Mouse (Mus musculus) heart, postnatal 4 days (tissue): ENCODE data around the gene Amotl1. TPM values are rescaled to one million over a fixed set of nuclear protein-coding genes. Genes with fewer than 3 reads are reported as not detected.

Experiments used
- DNase-seq: peaks from one replicate; pipeline ENCODE4 v3.0.0; 2021
- total RNA-seq, 2 experiments: library from RNA; stranded (reverse); gene quantifications; 2 replicates each; pipeline ENCODE4 v1.2.3; 2021

Amotl1 gene
- total RNA-seq, 2 experiments from 2014 or later = 60.5 TPM

DNA sequence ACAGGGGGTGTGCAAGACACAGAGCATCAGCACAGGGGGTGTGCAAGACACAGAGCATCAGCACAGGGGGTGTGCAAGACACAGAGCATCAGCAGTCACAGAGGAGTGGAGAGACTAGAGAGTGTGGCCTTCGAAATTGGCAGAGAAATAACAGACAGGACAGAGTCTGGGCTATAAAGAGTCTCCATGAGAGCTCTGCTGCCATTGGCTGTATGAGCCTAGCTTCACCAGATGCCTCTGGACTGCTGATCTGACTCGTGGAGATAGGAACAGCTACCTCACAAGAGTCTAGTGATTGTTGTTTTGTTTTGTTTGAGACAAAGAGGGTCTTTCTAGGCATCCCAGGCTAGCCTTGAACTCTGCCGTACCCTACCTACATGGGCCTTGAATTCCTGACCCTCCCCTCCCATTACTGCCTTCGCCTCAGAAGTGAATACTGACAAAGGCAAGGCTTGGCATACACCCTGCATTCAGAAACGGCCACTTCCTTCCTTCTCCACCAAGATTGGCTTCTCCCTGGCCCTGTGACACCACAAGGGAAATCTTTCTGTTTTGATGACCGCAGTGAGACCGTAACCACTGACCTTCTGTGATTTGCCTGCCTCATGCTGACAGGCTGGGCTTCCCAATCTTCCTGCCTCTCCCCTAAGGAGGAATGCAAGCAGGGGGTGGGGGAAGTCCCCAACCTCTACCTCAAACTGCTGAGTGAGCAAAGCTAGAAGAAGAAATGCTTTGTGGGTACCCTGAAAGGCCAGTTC, 3.4 kb downstream of the Amotl1 start:
- DNase-seq = peak; percentile 54

GRCm38 (mm10) chr9:14636244-14636643, 8.6 kb downstream of the Amotl1 start:
- no peak for DNase-seq

- DNase-seq = no peak
These were observed 9.3 kb downstream of the Amotl1 start for GRCm38 (mm10) chr9:14635551-14635950.

DNA sequence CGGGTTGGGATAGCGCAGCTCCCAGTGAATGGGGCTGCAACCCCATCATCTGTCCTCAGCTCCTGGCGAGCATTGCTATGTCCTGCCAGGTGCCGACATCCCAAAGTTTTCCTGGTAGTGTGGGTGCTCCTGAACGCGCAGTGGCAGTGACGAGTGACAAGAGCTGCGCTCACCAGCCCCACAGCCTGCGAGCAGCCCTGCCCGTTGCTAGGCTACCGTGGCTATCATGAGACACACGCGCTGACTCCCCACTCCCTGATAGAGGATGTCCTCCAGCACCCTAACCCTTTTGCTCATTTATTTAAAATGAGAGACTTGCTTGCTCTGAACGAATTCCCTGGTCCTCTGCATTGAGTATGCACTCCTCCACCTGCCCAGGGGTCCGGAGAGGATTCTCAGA, 10.7 kb downstream of the Amotl1 start:
- no peak for DNase-seq

GRCm38 (mm10) chr9:14632365-14633163, 12.3 kb downstream of the Amotl1 start:
- no peak for DNase-seq

DNA sequence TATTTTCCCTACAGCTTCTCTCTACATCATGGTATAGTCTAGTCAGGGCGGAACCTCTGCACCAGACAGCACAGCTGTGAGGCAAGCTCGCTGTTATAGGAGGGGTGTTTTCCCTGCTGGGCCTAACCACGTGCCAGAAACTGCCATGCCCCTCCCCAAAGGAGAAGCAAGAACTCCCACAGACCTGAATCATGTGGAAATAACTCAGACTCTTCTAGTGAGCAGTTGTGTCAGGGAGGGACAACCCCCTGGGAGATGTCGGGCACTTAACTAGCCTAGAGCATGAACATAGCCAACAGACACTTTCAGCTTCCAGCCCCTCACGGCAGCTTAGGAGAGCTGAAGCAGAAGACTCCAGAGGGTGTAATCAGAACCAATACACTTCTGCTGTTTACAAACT, 13.1 kb downstream of the Amotl1 start:
- peak; percentile 36 for DNase-seq

- no peak for DNase-seq
These were observed 17.3 kb downstream of the Amotl1 start for GRCm38 (mm10) chr9:14627525-14627924.

- no peak for DNase-seq
These were observed 18.9 kb downstream of the Amotl1 start for GRCm38 (mm10) chr9:14625961-14626360.

- peak; percentile 59 for DNase-seq
These were observed 19.8 kb downstream of the Amotl1 start for GRCm38 (mm10) chr9:14625024-14625423.

GRCm38 (mm10) chr9:14623928-14624327, 20.9 kb downstream of the Amotl1 start:
- DNase-seq = no peak

DNA sequence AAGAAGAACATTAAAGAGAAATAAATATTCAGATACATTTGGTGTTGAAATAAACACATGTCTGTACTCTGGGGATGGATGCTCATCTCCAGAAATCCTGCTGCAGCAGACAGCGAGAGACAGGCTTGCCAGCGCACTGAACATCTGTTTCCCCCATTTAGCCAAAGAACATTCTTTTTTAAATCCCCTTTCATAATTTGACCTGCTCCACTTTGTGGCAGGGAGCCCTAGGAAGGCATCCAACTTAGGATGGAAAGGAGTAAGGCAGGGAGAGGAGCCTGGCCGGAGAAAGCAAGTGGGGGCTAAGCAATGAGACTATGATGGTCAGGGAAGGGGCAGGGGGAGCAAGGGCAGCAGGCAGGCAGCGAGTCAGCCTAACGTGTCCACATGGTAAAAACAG, 21.6 kb downstream of the Amotl1 start:
- no peak for DNase-seq

GRCm38 (mm10) chr9:14622848-14623247, 22.0 kb downstream of the Amotl1 start:
- DNase-seq = no peak

GRCm38 (mm10) chr9:14620107-14620506, 24.7 kb downstream of the Amotl1 start:
- no peak for DNase-seq

DNA sequence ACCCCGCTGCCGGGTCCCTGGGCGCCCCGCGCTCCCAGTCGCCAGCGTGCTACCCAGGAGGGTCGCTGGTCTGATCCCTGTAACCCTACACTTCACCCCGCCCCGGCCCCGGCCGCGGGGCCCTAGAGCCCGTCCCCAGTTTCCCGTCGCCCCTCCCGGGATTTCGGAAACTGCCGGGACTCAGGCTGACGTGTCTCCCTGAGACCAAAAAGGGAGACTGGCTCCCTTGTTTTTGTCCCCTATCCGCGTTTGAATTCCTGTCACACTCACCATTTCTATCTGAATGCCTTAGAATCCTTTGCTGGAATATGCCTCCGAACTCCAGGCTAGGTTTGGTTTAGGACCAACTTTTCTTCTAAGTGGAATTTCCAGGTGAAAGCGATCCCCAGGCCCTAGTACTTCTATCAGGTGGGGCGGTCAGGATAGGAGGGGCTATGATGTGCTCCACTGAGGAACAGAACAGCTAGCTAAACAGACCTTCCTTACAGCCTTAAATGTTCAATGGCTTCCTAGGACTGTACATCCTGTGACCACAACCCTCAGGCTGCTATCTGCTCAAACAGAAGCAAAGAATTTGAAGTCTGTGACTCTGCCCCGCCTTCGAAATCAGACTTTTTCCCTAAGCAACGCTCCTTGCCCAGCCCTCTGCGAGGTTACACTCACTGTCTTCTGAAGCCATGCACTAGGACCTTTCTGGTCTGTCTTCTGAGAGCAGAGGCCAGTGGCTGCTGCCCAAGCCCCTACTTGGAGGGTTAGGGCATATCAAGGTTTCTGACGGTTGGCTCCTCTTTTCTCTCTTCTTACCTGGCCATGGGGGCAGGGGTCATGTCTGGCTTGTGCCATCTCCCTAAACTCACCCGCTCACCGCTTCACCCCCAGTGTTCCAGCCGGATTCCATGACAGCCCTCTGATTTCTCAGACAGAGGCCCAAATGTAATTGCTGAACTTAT, 29.6 kb downstream of the Amotl1 start:
- DNase-seq = peak; percentile 77

GRCm38 (mm10) chr9:14614205-14614930, 30.5 kb downstream of the Amotl1 start:
- DNase-seq = peak; percentile 64

DNA sequence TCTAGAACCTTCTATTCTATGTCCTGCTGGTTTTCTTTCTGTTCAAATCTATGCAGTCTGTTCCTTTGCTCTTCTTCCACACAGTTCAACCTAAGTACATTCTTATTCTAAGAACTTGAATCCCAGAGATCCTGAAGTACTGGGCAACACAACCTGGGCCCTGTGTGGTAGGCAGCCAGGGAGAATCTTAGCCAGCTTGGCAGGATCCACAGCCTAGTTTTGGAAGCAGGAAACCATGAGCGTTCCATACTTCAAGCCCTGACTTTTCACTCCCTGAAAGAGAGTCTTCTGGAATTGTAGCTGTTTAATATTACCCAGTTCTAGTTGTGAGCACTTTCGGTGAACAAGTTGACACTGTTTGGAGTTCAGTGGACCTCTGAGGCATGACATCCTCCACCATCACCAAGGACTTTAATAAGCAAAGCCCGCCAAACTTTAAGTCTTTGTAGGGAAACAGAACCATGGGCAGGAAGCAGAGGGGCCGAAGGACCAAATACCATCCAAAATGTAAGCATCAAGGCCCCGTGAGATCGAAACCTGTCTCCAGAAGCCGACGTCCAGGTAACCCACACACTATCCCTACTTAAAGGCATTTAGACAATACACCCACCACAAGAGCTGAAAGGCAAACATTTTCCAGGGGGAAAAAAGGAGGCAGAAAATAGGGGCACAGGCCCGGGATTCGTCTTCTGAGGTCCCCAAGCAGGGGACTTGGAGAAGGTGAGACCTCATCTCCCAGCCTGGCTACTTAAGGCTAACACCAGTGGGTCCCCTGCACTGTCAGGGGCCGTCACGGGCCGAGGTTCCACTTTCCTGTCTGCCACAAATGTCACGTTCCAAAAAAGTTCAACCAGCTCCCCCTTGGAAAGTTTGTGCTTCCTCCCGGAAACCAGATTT, 31.3 kb downstream of the Amotl1 start:
- DNase-seq = no peak

DNA sequence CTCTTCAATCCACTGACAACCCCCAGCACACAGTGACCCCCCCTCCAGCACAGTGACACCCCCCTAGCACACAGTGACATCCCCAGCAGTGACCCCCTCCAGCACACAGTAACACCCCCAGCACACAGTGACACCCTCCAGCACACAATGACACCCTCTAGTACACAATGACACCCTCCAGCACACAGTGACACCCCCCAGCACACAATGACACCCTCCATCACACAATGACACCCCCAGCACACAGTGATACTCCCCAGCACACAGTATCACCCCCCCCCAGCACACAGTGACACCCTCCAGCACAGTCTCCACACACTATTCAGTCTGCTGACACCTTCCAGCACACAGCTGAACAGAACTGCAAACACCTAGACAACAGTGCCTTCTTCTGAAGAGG, 32.3 kb downstream of the Amotl1 start:
- no peak for DNase-seq

- peak; percentile 66 for DNase-seq
These were observed 36.3 kb downstream of the Amotl1 start for GRCm38 (mm10) chr9:14608521-14608920.

GRCm38 (mm10) chr9:14607464-14607863, 37.4 kb downstream of the Amotl1 start:
- DNase-seq = no peak

DNA sequence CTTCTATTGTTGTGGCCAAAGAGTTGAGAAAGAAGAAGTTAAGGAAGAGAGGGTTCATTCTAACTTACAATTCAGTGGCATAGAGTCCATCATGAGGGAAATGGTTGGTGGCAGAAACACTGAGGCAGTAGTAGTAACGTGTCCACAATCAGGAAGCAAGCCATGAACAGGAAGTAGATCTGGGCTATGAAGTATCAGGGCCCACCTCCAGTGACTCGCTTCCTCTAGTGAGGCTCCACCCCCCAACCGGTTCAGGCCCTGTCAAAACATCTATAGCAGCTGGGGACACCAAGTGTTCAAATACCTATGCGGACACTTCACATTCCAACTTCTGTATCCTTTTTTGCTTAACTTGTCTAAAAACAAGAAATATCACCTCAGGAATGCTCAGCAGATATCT, 38.9 kb downstream of the Amotl1 start:
- DNase-seq = no peak

GRCm38 (mm10) chr9:14604363-14604762, 40.5 kb downstream of the Amotl1 start:
- DNase-seq = no peak
